Mouse (Mus musculus) hindbrain, embryonic 16.5 days (tissue): Measurements from ENCODE around the gene C130032M10Rik. TPM values are rescaled to one million over a fixed set of nuclear protein-coding genes. Genes with fewer than 3 reads are reported as not detected.

Experiments
- ATAC-seq: fragments of 200-750 bp; cut with Nextera tagmentation; 2 replicates; pipeline ENCODE4 v1.8.0; 2017; ENCODE audit warnings: moderate TSS enrichment, moderate library complexity
- H3K27ac ChIP-seq: fragments of 300-500 bp; sonication (generic); 2 replicates; pipeline ENCODE4 v1.5.1; 2014; ENCODE audit warnings: low read depth, mild to moderate bottlenecking, control low read depth, low read length, moderate library complexity
- H3K27me3 ChIP-seq: fragments of 300-500 bp; sonication (generic); replicated peaks from 2 replicates; pipeline ENCODE4 v1.6.1; 2014; ENCODE audit warnings: low read length; ENCODE audit not compliant: control insufficient read depth, insufficient read depth
- H3K36me3 ChIP-seq: fragments of 300-500 bp; sonication (generic); 2 replicates; pipeline ENCODE4 v1.6.1; 2014; ENCODE audit warnings: mild to moderate bottlenecking, low read length, moderate library complexity, mixed read lengths; ENCODE audit not compliant: control insufficient read depth, insufficient read depth
- H3K4me1 ChIP-seq: fragments of 300-500 bp; sonication (generic); 2 replicates; pipeline ENCODE4 v1.6.1; 2014; ENCODE audit warnings: low read depth, low read length; ENCODE audit not compliant: control insufficient read depth, insufficient read depth
- H3K4me2 ChIP-seq: fragments of 300-500 bp; sonication (generic); 2 replicates; pipeline ENCODE4 v1.6.1; 2014; ENCODE audit warnings: mild to moderate bottlenecking, low read length, control low read depth, moderate library complexity
- H3K4me3 ChIP-seq: fragments of 300-500 bp; sonication (generic); 2 replicates; pipeline ENCODE4 v1.5.1; 2014; ENCODE audit warnings: mild to moderate bottlenecking, low read length, control low read depth, moderate library complexity
- H3K9ac ChIP-seq: fragments of 300-500 bp; sonication (generic); 2 replicates; pipeline ENCODE4 v1.6.1; 2014; ENCODE audit warnings: low read depth, mild to moderate bottlenecking, control low read depth, low read length, moderate library complexity
- H3K9me3 ChIP-seq: fragments of 300-500 bp; sonication (generic); 2 replicates; pipeline ENCODE4 v1.6.1; 2014; ENCODE audit warnings: mild to moderate bottlenecking, low read length, moderate library complexity; ENCODE audit not compliant: control insufficient read depth
- WGBS: fragments of 180-500 bp; shearing (Covaris S2); extraction: QIAGEN DNeasy Blood & Tissue Kit; methylation state at CpG from one replicate; pipeline ENCODE4 v1.1.7; 2014; 5-methylcytosine and 5-hydroxymethylcytosine counted together
- polyA plus RNA-seq: library from polyadenylated mRNA; unstranded; fragments of >200 nt; fragmentation: Nextera tagmentation; extraction: Ambion mirVana; gene quantifications from 2 replicates; pipeline ENCODE4 v1.2.1, GENCODE M21; 2015

The C130032M10Rik gene
- polyA plus RNA-seq, 1 experiment from 2014 or later: not detected

DNA sequence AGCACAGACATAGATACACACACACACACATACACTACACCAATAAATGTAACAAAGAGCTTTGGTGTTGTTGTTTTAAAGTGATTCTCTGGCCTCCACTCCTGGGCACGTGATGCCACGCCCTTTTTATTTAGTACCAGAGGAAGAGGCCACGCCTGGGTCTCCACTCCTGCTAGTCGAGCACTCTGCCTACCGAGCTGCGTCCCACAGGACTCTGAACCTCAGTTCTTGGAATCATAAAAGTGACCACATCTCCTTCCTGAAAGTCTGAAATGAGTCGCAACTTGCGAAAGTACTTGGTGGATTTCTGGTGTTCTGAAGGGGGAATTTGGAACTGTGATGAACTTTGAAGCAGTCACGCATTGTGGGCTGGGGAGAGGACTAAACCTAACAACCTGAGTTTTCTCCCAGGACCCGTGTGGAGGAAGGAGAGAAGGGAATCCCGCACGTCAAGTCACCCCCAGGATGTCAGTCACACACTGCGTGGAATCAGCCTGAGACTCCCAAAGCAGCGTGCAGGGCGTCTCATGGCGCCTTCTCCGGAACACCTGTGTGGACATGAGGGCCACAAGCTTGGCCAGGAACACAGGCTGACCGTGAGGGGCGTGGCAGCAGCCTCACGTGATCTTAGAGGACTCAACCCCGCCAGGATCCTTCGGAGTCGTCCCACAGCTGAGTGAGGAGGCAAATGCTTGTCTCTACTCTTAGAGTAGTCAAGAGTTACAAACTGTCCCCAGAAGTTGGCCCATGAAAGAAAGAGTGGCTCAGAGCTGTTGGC, 27.8 kb upstream of the C130032M10Rik start:
- Histone ChIP-seq H3K27me3 (no peaks in the 10 kb centered on the region), H3K36me3 (no peaks in the 10 kb centered on the region), H3K27ac (no peak overlapping the region), H3K9me3 (no peaks in the 10 kb centered on the region), H3K4me1 (no peaks in the 10 kb centered on the region), H3K4me3 (no peak overlapping the region), H3K9ac (no peak overlapping the region), H3K4me2 (no peak overlapping the region)
- no peak for ATAC-seq
- 85% methylated on average over 23 of the region's 23 CpGs for WGBS

DNA sequence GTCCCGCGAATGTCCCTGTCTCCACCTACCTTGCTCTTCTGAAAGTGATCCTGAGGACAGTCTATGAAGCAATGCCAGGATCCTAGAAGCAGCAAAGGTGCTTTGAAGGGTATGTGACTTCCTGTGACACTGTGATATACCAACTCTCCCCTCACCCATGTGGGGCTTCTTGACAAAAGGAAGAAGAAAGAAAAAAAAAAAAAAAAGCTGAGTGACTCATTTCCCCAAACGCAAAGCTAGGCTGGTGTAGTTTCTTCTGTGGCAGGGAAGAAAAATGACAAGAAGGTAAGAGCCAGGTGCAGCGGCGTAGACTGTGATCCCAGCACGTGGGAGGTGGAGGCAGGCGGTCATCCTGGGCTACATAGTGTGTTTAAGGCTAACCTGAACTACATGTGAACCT, 19.0 kb upstream of the C130032M10Rik start:
- H3K9me3 ChIP-seq: no peaks in the 10 kb centered on the region
- no peak overlapping the region for H3K9ac ChIP-seq
- H3K4me3 ChIP-seq: no peak overlapping the region
- no peaks in the 10 kb centered on the region for H3K27me3 ChIP-seq
- ATAC-seq: no peak
- 83% methylated on average over 7 of the region's 7 CpGs for WGBS
- H3K4me1 ChIP-seq: peaks cover 3% of the 10 kb centered on the region; the same call in 1 of the 2 replicates
- H3K4me2 ChIP-seq: no peak overlapping the region
- H3K27ac ChIP-seq: no peak overlapping the region
- H3K36me3 ChIP-seq: no peaks in the 10 kb centered on the region

DNA sequence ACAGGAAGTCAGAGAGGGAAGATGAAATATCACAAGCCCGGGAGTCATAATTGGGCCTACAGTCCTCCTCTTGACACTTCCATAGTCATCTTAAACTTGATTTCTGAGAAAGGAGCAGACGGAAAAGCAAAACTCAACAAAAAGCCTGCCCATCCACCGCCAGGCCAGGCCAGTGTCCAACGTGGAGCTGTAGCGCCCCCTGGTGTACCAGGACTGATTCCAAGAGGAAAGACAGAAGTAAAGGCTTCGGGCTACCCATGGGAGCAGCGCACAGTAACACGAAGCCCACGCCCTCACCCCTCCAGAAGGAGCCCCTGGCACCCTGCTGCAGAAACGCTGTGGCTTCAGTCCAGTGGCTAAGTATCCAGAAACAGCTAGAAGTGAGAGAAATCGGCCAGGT, 17.3 kb upstream of the C130032M10Rik start:
- Histone ChIP-seq H3K4me1 (peaks cover 3% of the 10 kb centered on the region; the same call in 1 of the 2 replicates), H3K27me3 (no peaks in the 10 kb centered on the region), H3K36me3 (no peaks in the 10 kb centered on the region), H3K4me3 (no peak overlapping the region), H3K9ac (no peak overlapping the region), H3K9me3 (no peaks in the 10 kb centered on the region), H3K27ac (no peak overlapping the region), H3K4me2 (peak overlapping the region; percentile 27)
- WGBS: 7% methylated on average over 11 of the region's 11 CpGs
- ATAC-seq: 0 out of 2 replicates have a peak, but pooled peaks have one; percentile 48

DNA sequence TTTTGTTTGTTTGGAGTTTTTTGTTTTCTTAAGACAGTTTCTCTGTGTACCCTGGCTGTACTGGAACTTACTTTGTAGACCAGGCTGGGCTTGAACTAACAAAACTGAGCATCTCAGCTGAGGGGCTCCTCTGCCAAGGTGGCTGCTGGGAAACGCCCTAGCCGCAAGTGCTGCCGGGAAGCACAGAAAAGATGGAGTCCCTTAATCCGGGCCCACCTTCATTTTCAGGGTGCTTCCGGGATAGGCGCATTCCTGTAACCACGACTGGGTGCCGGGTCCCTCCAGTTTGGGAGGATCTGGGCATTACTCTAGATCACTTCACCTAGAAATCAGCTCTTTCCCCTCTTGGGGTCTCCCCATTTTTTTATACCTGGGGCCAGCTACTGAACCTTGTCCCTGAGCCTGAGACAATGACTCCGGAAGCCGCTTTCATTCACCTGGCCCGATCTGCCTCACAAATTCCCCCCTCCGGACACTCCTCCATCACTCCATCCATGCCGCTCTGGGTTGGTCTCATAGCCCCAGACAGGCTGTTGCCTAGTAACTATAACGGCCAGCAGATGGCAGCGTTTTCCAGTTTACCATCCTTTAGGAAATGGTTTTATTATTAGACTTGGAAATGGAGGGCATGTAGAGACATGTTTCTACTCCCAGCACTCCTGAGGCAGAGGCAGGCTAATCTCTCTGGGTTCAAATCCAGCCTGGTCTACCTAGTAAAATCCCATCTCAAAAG, 15.5 kb upstream of the C130032M10Rik start:
- Histone ChIP-seq H3K4me3 (no peak overlapping the region), H3K4me2 (no peak overlapping the region), H3K27me3 (no peaks in the 10 kb centered on the region), H3K27ac (no peak overlapping the region), H3K4me1 (peaks cover 3% of the 10 kb centered on the region; the same call in 1 of the 2 replicates), H3K9me3 (no peaks in the 10 kb centered on the region), H3K36me3 (no peaks in the 10 kb centered on the region), H3K9ac (no peak overlapping the region)
- no peak for ATAC-seq
- WGBS: 20% methylated on average over 15 of the region's 15 CpGs

DNA sequence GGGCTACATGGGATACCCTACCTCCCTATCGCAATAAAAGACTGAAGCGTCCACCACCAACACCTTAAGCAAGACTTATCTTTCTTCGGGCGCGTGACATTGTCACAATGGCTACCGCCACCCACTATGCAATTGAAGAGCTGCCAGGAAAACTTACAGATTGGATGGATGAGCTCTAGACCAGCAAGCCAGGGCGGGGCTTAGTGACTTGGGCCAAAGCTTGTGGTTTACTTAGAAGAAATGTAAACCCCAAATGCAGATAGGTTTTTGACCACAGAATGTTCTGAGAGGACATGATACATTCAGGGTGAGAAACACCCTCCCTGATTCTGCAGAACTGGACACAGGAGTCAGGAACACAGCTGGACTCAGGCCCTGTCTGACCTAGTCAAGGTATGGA, 14.4 kb upstream of the C130032M10Rik start:
- H3K9ac ChIP-seq: no peak overlapping the region
- H3K27me3 ChIP-seq: no peaks in the 10 kb centered on the region
- H3K4me3 ChIP-seq: no peak overlapping the region
- no peaks in the 10 kb centered on the region for H3K36me3 ChIP-seq
- 94% methylated on average over 7 of the region's 7 CpGs for WGBS
- no peak for ATAC-seq
- peaks cover 3% of the 10 kb centered on the region; the same call in 1 of the 2 replicates for H3K4me1 ChIP-seq
- no peak overlapping the region for H3K4me2 ChIP-seq
- H3K9me3 ChIP-seq: no peaks in the 10 kb centered on the region
- H3K27ac ChIP-seq: no peak overlapping the region

DNA sequence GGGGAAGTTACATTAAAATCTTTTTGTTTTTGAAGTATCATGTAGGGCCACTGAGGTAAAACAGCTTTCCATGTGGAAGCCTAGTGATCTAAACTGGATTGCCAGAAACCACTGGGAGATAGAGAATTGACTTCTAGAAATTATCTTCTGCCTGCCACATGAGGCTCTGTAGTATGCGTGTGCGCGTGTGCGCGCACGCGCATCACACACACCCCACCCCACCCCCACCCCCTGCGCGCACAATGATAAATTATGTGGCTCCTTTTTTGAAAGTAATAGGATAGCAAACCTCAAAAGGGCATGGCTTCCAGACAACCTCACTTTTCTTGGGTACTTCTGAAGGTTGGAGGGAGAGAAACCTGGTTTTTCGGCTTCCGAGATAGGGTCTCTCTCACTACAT, 13.6 kb upstream of the C130032M10Rik start:
- ATAC-seq: no peak
- Histone ChIP-seq H3K9ac (no peak overlapping the region), H3K36me3 (no peaks in the 10 kb centered on the region), H3K9me3 (no peaks in the 10 kb centered on the region), H3K27me3 (no peaks in the 10 kb centered on the region), H3K4me3 (no peak overlapping the region), H3K4me1 (peaks cover 3% of the 10 kb centered on the region; the same call in 1 of the 2 replicates), H3K4me2 (no peak overlapping the region), H3K27ac (no peak overlapping the region)
- WGBS: 96% methylated on average over 11 of the region's 11 CpGs

DNA sequence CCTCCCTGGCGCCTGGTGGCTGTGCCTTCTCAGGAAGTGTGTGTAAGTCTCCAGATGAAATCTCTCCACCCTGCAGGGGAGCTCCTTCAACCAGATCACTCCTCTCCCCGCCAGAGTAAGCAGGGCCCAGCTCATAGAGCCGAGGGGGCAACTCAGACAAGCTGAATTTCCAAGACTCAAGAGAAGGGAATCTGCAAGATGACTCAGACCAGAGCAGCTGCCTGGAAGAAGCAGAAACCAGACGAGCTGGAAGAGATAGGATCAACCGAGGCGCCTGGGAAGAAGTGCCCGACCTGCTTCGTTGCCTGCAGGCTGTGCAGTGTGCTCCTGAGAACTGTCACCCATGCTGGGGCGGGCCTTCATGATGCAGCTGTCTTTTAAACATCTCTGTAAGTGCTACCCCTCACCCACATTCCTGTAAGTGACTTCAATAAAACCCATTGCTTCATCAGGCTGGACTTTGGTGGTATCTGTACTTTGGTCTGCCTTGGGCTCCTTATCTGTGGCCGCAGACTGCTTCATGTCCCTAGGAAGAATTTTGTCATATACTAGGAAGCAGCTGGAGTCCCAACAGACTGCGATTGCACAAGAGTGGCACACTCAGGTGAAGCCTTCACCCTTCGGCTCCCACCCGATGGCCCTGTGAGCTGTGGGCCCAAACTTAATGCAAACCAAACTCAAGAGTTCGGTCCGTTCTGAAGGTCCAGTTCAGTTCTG, 12.6 kb upstream of the C130032M10Rik start:
- no peaks in the 10 kb centered on the region for H3K36me3 ChIP-seq
- WGBS: 77% methylated on average over 15 of the region's 15 CpGs
- no peaks in the 10 kb centered on the region for H3K27me3 ChIP-seq
- no peak overlapping the region for H3K4me2 ChIP-seq
- no peaks in the 10 kb centered on the region for H3K9me3 ChIP-seq
- H3K9ac ChIP-seq: no peak overlapping the region
- peaks cover 3% of the 10 kb centered on the region; the same call in 1 of the 2 replicates for H3K4me1 ChIP-seq
- no peak overlapping the region for H3K27ac ChIP-seq
- no peak for ATAC-seq
- no peak overlapping the region for H3K4me3 ChIP-seq

DNA sequence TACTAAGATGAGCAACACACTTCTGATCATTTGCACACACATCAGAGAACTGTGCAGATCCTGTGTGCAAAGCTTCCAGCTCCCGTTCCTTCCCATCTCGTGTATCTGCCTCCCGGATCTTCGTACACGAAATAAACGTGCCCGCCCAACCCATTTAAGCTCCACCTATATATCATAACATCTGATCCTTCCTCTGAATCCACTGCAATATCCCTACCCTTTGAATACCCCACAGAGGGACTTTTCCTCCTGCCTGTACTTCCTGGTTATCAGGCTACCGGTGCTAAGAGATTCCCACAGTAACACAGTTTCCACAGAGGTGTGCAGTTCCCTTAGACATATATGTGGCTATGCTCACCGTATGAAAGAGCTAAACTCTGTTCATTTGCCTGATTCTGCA, 10.7 kb upstream of the C130032M10Rik start, which contains the start of gene Ccr4:
Gene Ccr4, minus strand, starts transcription at position 101 of the 400 bp plus-strand sequence.
- Histone ChIP-seq H3K9me3 (no peaks in the 10 kb centered on the region), H3K4me1 (no peaks in the 10 kb centered on the region), H3K4me3 (no peak within 1 kb of the TSS), H3K27me3 (no peaks in the 10 kb centered on the region), H3K36me3 (no peaks in the 10 kb centered on the region), H3K27ac (no peak within 1 kb of the TSS), H3K9ac (no peak within 1 kb of the TSS), H3K4me2 (no peak within 1 kb of the TSS)
- WGBS: 92% methylated on average over 9 of the region's 9 CpGs
- no peak for ATAC-seq

DNA sequence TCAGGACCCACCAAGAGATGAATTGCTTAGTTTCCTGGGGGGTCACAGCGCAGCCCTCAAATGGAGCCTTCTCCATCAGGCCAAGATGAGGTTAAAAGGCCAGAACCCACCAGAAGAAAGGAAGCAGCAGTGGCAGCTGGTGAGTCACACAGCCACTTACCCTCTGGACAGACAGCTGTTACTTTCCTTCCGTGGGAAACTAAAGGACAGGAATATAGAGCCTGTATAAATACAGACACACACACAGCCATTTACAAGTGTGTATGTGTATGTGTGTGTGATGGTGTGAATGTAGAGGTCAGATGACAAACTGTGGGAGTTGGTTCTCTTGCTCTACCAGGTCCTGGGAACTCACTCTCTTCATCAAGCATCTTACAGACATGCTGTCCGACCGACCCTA, 8.9 kb upstream of the C130032M10Rik start:
- no peak for ATAC-seq
- H3K27ac ChIP-seq: no peak overlapping the region

More for the DNA sequence above, 8.9 kb upstream of the C130032M10Rik start:
- H3K36me3 ChIP-seq: no peaks in the 10 kb centered on the region
- no peak overlapping the region for H3K4me2 ChIP-seq
- WGBS: 78% methylated on average over 4 of the region's 4 CpGs
- no peak overlapping the region for H3K4me3 ChIP-seq
- H3K4me1 ChIP-seq: no peaks in the 10 kb centered on the region
- H3K9ac ChIP-seq: no peak overlapping the region
- H3K27me3 ChIP-seq: no peaks in the 10 kb centered on the region
- H3K9me3 ChIP-seq: no peaks in the 10 kb centered on the region; the same call in 1 of the 2 replicates
